Comparison of ENCODE assay signal across 8 mouse cellular contexts in the genomic region with DNA sequence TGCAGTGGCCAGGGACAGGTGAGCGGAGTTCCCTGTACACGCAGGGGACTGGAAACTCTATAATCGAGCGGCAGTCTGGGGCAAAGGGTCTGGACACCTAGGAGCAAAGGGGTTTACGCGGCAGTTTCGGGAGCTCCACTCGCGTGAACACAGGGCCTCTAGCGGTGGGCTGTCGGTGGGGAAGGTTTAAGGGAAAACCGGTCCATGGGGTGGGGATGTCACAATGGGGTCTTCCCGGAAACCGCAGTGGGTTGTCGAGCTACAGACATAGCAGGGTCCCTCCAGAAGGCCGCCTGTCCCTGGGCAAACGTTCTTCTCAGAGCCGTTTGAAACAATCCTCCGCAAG.
DNase-seq lines count a peak whose midpoint lies in the region; ATAC-seq and TF ChIP-seq lines count a peak whose summit lies in the region.

No protein-coding gene starts in this region.

- peak overlapping the region; percentile 99 for H3K4me3 ChIP-seq in kidney, postnatal 0 days (replicated peaks; ENCODE audit: low read depth, low read length)
- peak overlapping the region; percentile 95 for H3K4me3 ChIP-seq in forebrain, embryonic 12.5 days (replicated peaks)
- peak overlapping the region; percentile 92 for H3K4me3 ChIP-seq in liver, embryonic 11.5 days (ENCODE audit: low read depth, low read length)
- peak overlapping the region; percentile 85 for H3K4me3 ChIP-seq in stomach, embryonic 14.5 days (ENCODE audit: low read depth, low read length)

- no peaks in the 10 kb centered on the region for H3K27me3 ChIP-seq in kidney, postnatal 0 days (ENCODE audit: insufficient read depth, low read length)
- H3K27me3 ChIP-seq in forebrain, embryonic 12.5 days, result no peaks in the 10 kb centered on the region
- no peaks in the 10 kb centered on the region for H3K27me3 ChIP-seq in liver, embryonic 11.5 days (replicated peaks; ENCODE audit: control insufficient read depth, insufficient read depth, low read length)
- H3K27me3 ChIP-seq in stomach, embryonic 14.5 days (ENCODE audit: control insufficient read depth, insufficient read depth, low read length), result no peaks in the 10 kb centered on the region

- 0 out of 2 replicates have a peak, but pooled peaks have one; percentile 22 for ATAC-seq in kidney, postnatal 0 days (replicated peaks; ENCODE audit: low FRiP score, low read depth)
- peak; percentile 39 for ATAC-seq in forebrain, embryonic 12.5 days (ENCODE audit: low FRiP score)
- ATAC-seq in liver, embryonic 11.5 days (replicated peaks; ENCODE audit: low FRiP score), result peak; percentile 30
- no peak for ATAC-seq in stomach, embryonic 14.5 days (ENCODE audit: insufficient number of reproducible peaks, insufficient read depth, low FRiP score, low read depth)

- H3K36me3 ChIP-seq in kidney, postnatal 0 days (ENCODE audit: insufficient read depth, low read length), result no peaks in the 10 kb centered on the region
- peaks cover 8% of the 10 kb centered on the region for H3K36me3 ChIP-seq in forebrain, embryonic 12.5 days (replicated peaks)
- peaks cover 2% of the 10 kb centered on the region; the same call in 1 of the 2 replicates for H3K36me3 ChIP-seq in liver, embryonic 11.5 days (ENCODE audit: control insufficient read depth, insufficient read depth, low read length)
- H3K36me3 ChIP-seq in stomach, embryonic 14.5 days (ENCODE audit: control insufficient read depth, insufficient read depth, low read length), result no peaks in the 10 kb centered on the region

- no peaks in the 10 kb centered on the region for H3K9me3 ChIP-seq in kidney, postnatal 0 days (replicated peaks; ENCODE audit: low read length)
- no peaks in the 10 kb centered on the region for H3K9me3 ChIP-seq in forebrain, embryonic 12.5 days
- H3K9me3 ChIP-seq in liver, embryonic 11.5 days (ENCODE audit: control insufficient read depth, low read length), result no peaks in the 10 kb centered on the region
- no peaks in the 10 kb centered on the region for H3K9me3 ChIP-seq in stomach, embryonic 14.5 days (ENCODE audit: control insufficient read depth, low read depth, low read length)

- WGBS in kidney, postnatal 0 days, result under 1% methylated on average over 19 of the region's 19 CpGs
- 0% methylated on average over 19 of the region's 19 CpGs for WGBS in forebrain, embryonic 12.5 days
- WGBS in liver, embryonic 11.5 days, result under 1% methylated on average over 19 of the region's 19 CpGs
- under 1% methylated on average over 19 of the region's 19 CpGs for WGBS in stomach, embryonic 14.5 days

- H3K4me1 ChIP-seq in kidney, postnatal 0 days (replicated peaks; ENCODE audit: insufficient read depth, low read length), result no peaks in the 10 kb centered on the region
- H3K4me1 ChIP-seq in forebrain, embryonic 12.5 days, result peaks cover 24% of the 10 kb centered on the region
- H3K4me1 ChIP-seq in liver, embryonic 11.5 days (replicated peaks; ENCODE audit: control insufficient read depth, insufficient read depth, low read length), result no peaks in the 10 kb centered on the region
- peaks cover 8% of the 10 kb centered on the region for H3K4me1 ChIP-seq in stomach, embryonic 14.5 days (ENCODE audit: control insufficient read depth, insufficient read depth, low read length)

- DNase-seq in kidney, postnatal 0 days (ENCODE audit: low spot score), result peak; percentile 57
- no peak for DNase-seq in kidney, postnatal 14 days
- DNase-seq in R1 (ENCODE audit: low read depth, low spot score), result peak; percentile 76
- no peak for DNase-seq in liver, embryonic 11.5 days (ENCODE audit: low spot score)
- DNase-seq in kidney, postnatal 4 days, result no peak
- no peak for DNase-seq in right cerebral cortex, adult 2 months (ENCODE audit: low spot score in 2 of 2)

- H3K27ac ChIP-seq in kidney, postnatal 0 days, result peak overlapping the region; percentile 93
- peak overlapping the region; percentile 97 for H3K27ac ChIP-seq in forebrain, embryonic 12.5 days
- peak overlapping the region; percentile 75 for H3K27ac ChIP-seq in liver, embryonic 11.5 days (ENCODE audit: low read depth, low read length)
- H3K27ac ChIP-seq in stomach, embryonic 14.5 days (ENCODE audit: low read length), result peak overlapping the region; percentile 87

- peak; percentile 23; the same call in 1 of the 2 replicates for TF ChIP-seq CTCF in kidney, postnatal 0 days (IDR thresholded peaks at IDR 0.05; ENCODE audit: low read depth)

- peak overlapping the region; percentile 85 for H3K9ac ChIP-seq in kidney, postnatal 0 days (ENCODE audit: low read depth, low read length)
- peak overlapping the region; percentile 92 for H3K9ac ChIP-seq in forebrain, embryonic 12.5 days
- peak overlapping the region; percentile 87 for H3K9ac ChIP-seq in liver, embryonic 11.5 days (ENCODE audit: low read depth, low read length)
- peak overlapping the region; percentile 83 for H3K9ac ChIP-seq in stomach, embryonic 14.5 days (replicated peaks; ENCODE audit: low read depth, low read length)

- peak overlapping the region; percentile 96 for H3K4me2 ChIP-seq in kidney, postnatal 0 days (ENCODE audit: low read length)
- H3K4me2 ChIP-seq in forebrain, embryonic 12.5 days, result peak overlapping the region; percentile 80
- H3K4me2 ChIP-seq in liver, embryonic 11.5 days, result peak overlapping the region; percentile 98
- H3K4me2 ChIP-seq in stomach, embryonic 14.5 days (replicated peaks; ENCODE audit: low read depth, low read length), result peak overlapping the region; percentile 91

Comparison
In these comparisons a context has a peak if more than half of its experiments do, and no peak if none do; other contexts are left out.
1. DNase-seq: peak in kidney, postnatal 0 days (single experiment) and R1 (single experiment); none in kidney, postnatal 14 days (single experiment), liver, embryonic 11.5 days (single experiment), kidney, postnatal 4 days (0 of 2) and right cerebral cortex, adult 2 months (0 of 2).
2. Peak in every context shown above with its lines, with median percentiles within 50 percentile points of each other: H3K27ac ChIP-seq, H3K4me2 ChIP-seq, H3K4me3 ChIP-seq and H3K9ac ChIP-seq.